Mouse (Mus musculus) limb, embryonic 11.5 days (tissue): ENCODE measurements around the gene Map4k3. TPM values are rescaled to one million over a fixed set of nuclear protein-coding genes. Genes with fewer than 3 reads are reported as not detected.

Source experiments
- ATAC-seq: fragments of 200-750 bp; cut with Nextera tagmentation; 2 replicates; pipeline ENCODE4 v1.8.0; 2017; ENCODE audit warnings: low read depth; ENCODE audit not compliant: insufficient number of reproducible peaks, low FRiP score, low TSS enrichment
- DNase-seq: peaks from one replicate; pipeline ENCODE4 v3.0.0-alpha.2; 2015; ENCODE audit warnings: low spot score
- H3K27ac ChIP-seq: fragments of 300-500 bp; sonication (generic); replicated peaks from 2 replicates; pipeline ENCODE4 v1.5.1; 2014; ENCODE audit warnings: low read depth, mild to moderate bottlenecking, low read length
- H3K27me3 ChIP-seq: fragments of 300-500 bp; sonication (generic); 2 replicates; pipeline ENCODE4 v1.6.1; 2014; ENCODE audit warnings: mild to moderate bottlenecking, low read length, mixed read lengths; ENCODE audit not compliant: control insufficient read depth, insufficient read depth
- H3K36me3 ChIP-seq: fragments of 300-500 bp; sonication (generic); 2 replicates; pipeline ENCODE4 v1.6.1; 2014; ENCODE audit warnings: mild to moderate bottlenecking, low read length, moderate library complexity, mixed read lengths; ENCODE audit not compliant: control insufficient read depth, insufficient read depth
- H3K4me1 ChIP-seq: fragments of 300-500 bp; sonication (generic); 2 replicates; pipeline ENCODE4 v1.6.1; 2014; ENCODE audit warnings: low read length, mixed read lengths; ENCODE audit not compliant: control insufficient read depth, insufficient read depth
- H3K4me2 ChIP-seq: fragments of 300-500 bp; sonication (generic); 2 replicates; pipeline ENCODE4 v1.6.1; 2014; ENCODE audit warnings: low read depth, mild to moderate bottlenecking, moderate library complexity; ENCODE audit not compliant: severe bottlenecking
- H3K4me3 ChIP-seq: fragments of 300-500 bp; sonication (generic); 2 replicates; pipeline ENCODE4 v1.5.1; 2014; ENCODE audit warnings: low read depth, low read length
- H3K9ac ChIP-seq: fragments of 300-500 bp; sonication (generic); 2 replicates; pipeline ENCODE4 v1.6.1; 2014; ENCODE audit warnings: mild to moderate bottlenecking, low read length
- H3K9me3 ChIP-seq: fragments of 300-500 bp; sonication (generic); 2 replicates; pipeline ENCODE4 v1.6.1; 2016; ENCODE audit warnings: low read length; ENCODE audit not compliant: control insufficient read depth
- WGBS: fragments of 180-500 bp; shearing (Covaris S2); extraction: QIAGEN DNeasy Blood & Tissue Kit; methylation state at CpG from one replicate; pipeline ENCODE4 v1.1.7; 2014; 5-methylcytosine and 5-hydroxymethylcytosine counted together
- polyA plus RNA-seq: library from polyadenylated mRNA; unstranded; fragments of >200 nt; fragmentation: Nextera tagmentation; extraction: Ambion mirVana; gene quantifications from 2 replicates; pipeline ENCODE4 v1.2.1, GENCODE M21; 2014

The Map4k3 gene
- polyA plus RNA-seq, 1 experiment from 2014 or later: 33.7 TPM

GRCm38 (mm10) chr17:80562792-80563191 lies 165.5 kb downstream of the Map4k3 start:
- no peak for DNase-seq
- no peak for ATAC-seq

GRCm38 (mm10) chr17:80560669-80561401 lies 167.4 kb downstream of the Map4k3 start:
- WGBS: 23% methylated on average over 12 of the region's 12 CpGs
- H3K27me3 ChIP-seq: no peaks in the 10 kb centered on the region
- no peak overlapping the region for H3K4me2 ChIP-seq
- no peak overlapping the region for H3K27ac ChIP-seq
- no peaks in the 10 kb centered on the region for H3K9me3 ChIP-seq
- H3K4me3 ChIP-seq: no peak overlapping the region
- no peak overlapping the region for H3K9ac ChIP-seq
- H3K36me3 ChIP-seq: no peaks in the 10 kb centered on the region
- no peaks in the 10 kb centered on the region for H3K4me1 ChIP-seq
- peak; percentile 84 for DNase-seq
- peak; percentile 57; the same call in 1 of the 2 replicates for ATAC-seq

More at GRCm38 (mm10) chr17:80562792-80563191, 165.5 kb downstream of the Map4k3 start:
- 80% methylated on average over 5 of the region's 5 CpGs for WGBS
- H3K36me3 ChIP-seq: no peaks in the 10 kb centered on the region
- H3K4me3 ChIP-seq: no peak overlapping the region
- no peaks in the 10 kb centered on the region for H3K4me1 ChIP-seq
- H3K4me2 ChIP-seq: no peak overlapping the region
- no peak overlapping the region for H3K27ac ChIP-seq
- H3K9ac ChIP-seq: no peak overlapping the region
- no peaks in the 10 kb centered on the region for H3K27me3 ChIP-seq
- no peaks in the 10 kb centered on the region for H3K9me3 ChIP-seq

- no peaks in the 10 kb centered on the region for H3K4me1 ChIP-seq
- H3K9me3 ChIP-seq: no peaks in the 10 kb centered on the region
- DNase-seq (no peak), ATAC-seq (no peak)
- no peaks in the 10 kb centered on the region for H3K36me3 ChIP-seq
- H3K27ac ChIP-seq: no peak overlapping the region
- H3K9ac ChIP-seq: no peak overlapping the region
- WGBS: 90% methylated on average over 4 of the region's 4 CpGs
- H3K4me3 ChIP-seq: no peak overlapping the region
- no peak overlapping the region for H3K4me2 ChIP-seq
- no peaks in the 10 kb centered on the region for H3K27me3 ChIP-seq
These were observed 168.5 kb downstream of the Map4k3 start for GRCm38 (mm10) chr17:80559745-80560144.

- no peak overlapping the region for H3K4me2 ChIP-seq
- no peak for ATAC-seq
- no peaks in the 10 kb centered on the region for H3K36me3 ChIP-seq
- H3K27ac ChIP-seq: no peak overlapping the region
- peak; percentile 66 for DNase-seq
- no peaks in the 10 kb centered on the region for H3K27me3 ChIP-seq
- H3K9me3 ChIP-seq: no peaks in the 10 kb centered on the region
- no peak overlapping the region for H3K9ac ChIP-seq
- no peaks in the 10 kb centered on the region for H3K4me1 ChIP-seq
- WGBS: 35% methylated on average over 11 of the region's 11 CpGs
- no peak overlapping the region for H3K4me3 ChIP-seq
These were observed 169.2 kb downstream of the Map4k3 start for GRCm38 (mm10) chr17:80559050-80559449.

- Histone ChIP-seq H3K9me3 (no peaks in the 10 kb centered on the region), H3K27me3 (no peaks in the 10 kb centered on the region), H3K4me2 (no peak overlapping the region), H3K4me1 (no peaks in the 10 kb centered on the region), H3K36me3 (no peaks in the 10 kb centered on the region), H3K9ac (peak overlapping the region; percentile 9; the same call in 1 of the 2 replicates), H3K27ac (no peak overlapping the region), H3K4me3 (no peak overlapping the region)
- 72% methylated on average over 14 of the region's 14 CpGs for WGBS
- DNase-seq: no peak
- no peak for ATAC-seq
These were observed 169.7 kb downstream of the Map4k3 start for GRCm38 (mm10) chr17:80558583-80558982.

- no peak for DNase-seq
- Histone ChIP-seq H3K9me3 (no peaks in the 10 kb centered on the region), H3K4me2 (no peak overlapping the region), H3K27me3 (no peaks in the 10 kb centered on the region), H3K27ac (no peak overlapping the region), H3K4me3 (no peak overlapping the region), H3K9ac (no peak overlapping the region), H3K36me3 (no peaks in the 10 kb centered on the region), H3K4me1 (no peaks in the 10 kb centered on the region)
- ATAC-seq: no peak
- 96% methylated on average over 5 of the region's 5 CpGs for WGBS
These were observed 170.8 kb downstream of the Map4k3 start for GRCm38 (mm10) chr17:80557461-80557860.

- 5% methylated on average over 35 of the region's 35 CpGs for WGBS
- Histone ChIP-seq H3K36me3 (no peaks in the 10 kb centered on the region), H3K27me3 (no peaks in the 10 kb centered on the region), H3K9me3 (no peaks in the 10 kb centered on the region), H3K9ac (peak overlapping the region; percentile 69), H3K27ac (0 out of 2 replicates have a peak overlapping the region, but pooled peaks have one; percentile 50), H3K4me2 (peak overlapping the region; percentile 51), H3K4me3 (peak overlapping the region; percentile 63), H3K4me1 (no peaks in the 10 kb centered on the region)
- peak; percentile 83 for DNase-seq
- peak; percentile 77 for ATAC-seq
These were observed 174.7 kb downstream of the Map4k3 start for GRCm38 (mm10) chr17:80553318-80554270.

GRCm38 (mm10) chr17:80552653-80553052 lies 175.6 kb downstream of the Map4k3 start:
- Histone ChIP-seq H3K4me1 (no peaks in the 10 kb centered on the region), H3K4me3 (no peak overlapping the region), H3K9me3 (no peaks in the 10 kb centered on the region), H3K36me3 (no peaks in the 10 kb centered on the region), H3K9ac (no peak overlapping the region), H3K27me3 (no peaks in the 10 kb centered on the region), H3K27ac (no peak overlapping the region), H3K4me2 (no peak overlapping the region)
- ATAC-seq (no peak), DNase-seq (no peak)
- 81% methylated on average over 4 of the region's 4 CpGs for WGBS
